Mouse (Mus musculus) embryonic facial prominence, embryonic 11.5 days (tissue): ENCODE measurements at regions not wholly inside any gene's neighbourhood (a gene's known extent, or its start where the extent isn't known, plus 50 kb on each side); places are given as distances from the start of the nearest gene placed in this dataset.
A peak's percentile ranks its signal among the peaks of the same experiment; 100 is the strongest.
"Not testable (repeated sequence)": the region's sequence is repeated elsewhere in the genome, so short reads cannot be mapped to it uniquely, and the experiment has no call there.

Experiments used
- ATAC-seq: fragments of 200-750 bp; cut with Nextera tagmentation; replicated peaks from 2 replicates; pipeline ENCODE4 v1.8.0; 2017; ENCODE audit warnings: low read depth; ENCODE audit not compliant: insufficient number of reproducible peaks, low FRiP score, low TSS enrichment
- DNase-seq: peaks from one replicate; pipeline ENCODE4 v3.0.0-alpha.2; 2015; ENCODE audit warnings: low spot score
- H3K27ac ChIP-seq: fragments of 300-500 bp; sonication (generic); replicated peaks from 2 replicates; pipeline ENCODE4 v1.5.1; 2014; ENCODE audit warnings: mild to moderate bottlenecking, low read depth, low read length, control low read depth
- H3K27me3 ChIP-seq: fragments of 300-500 bp; sonication (generic); 2 replicates; pipeline ENCODE4 v1.6.1; 2014; ENCODE audit warnings: mild to moderate bottlenecking, low read length, moderate library complexity, mixed read lengths; ENCODE audit not compliant: control insufficient read depth, insufficient read depth
- H3K36me3 ChIP-seq: fragments of 300-500 bp; sonication (generic); replicated peaks from 2 replicates; pipeline ENCODE4 v1.6.1; 2014; ENCODE audit warnings: low read depth, mild to moderate bottlenecking, low read length, moderate library complexity, mixed read lengths; ENCODE audit not compliant: control insufficient read depth, insufficient read depth
- H3K4me1 ChIP-seq: fragments of 300-500 bp; sonication (generic); 2 replicates; pipeline ENCODE4 v1.6.1; 2014; ENCODE audit warnings: low read length, mixed read lengths; ENCODE audit not compliant: control insufficient read depth, insufficient read depth
- H3K4me2 ChIP-seq: fragments of 300-500 bp; sonication (generic); 2 replicates; pipeline ENCODE4 v1.6.1; 2014; ENCODE audit warnings: low read depth, mild to moderate bottlenecking, control low read depth, low read length, moderate library complexity
- H3K4me3 ChIP-seq: fragments of 300-500 bp; sonication (generic); 2 replicates; pipeline ENCODE4 v1.5.1; 2014; ENCODE audit warnings: low read depth, low read length, control low read depth
- H3K9ac ChIP-seq: fragments of 300-500 bp; sonication (generic); replicated peaks from 2 replicates; pipeline ENCODE4 v1.6.1; 2014; ENCODE audit warnings: mild to moderate bottlenecking, control low read depth, low read length
- H3K9me3 ChIP-seq: fragments of 300-500 bp; sonication (generic); replicated peaks from 2 replicates; pipeline ENCODE4 v1.6.1; 2016; ENCODE audit warnings: mild to moderate bottlenecking, low read length, inconsistent platforms, mixed read lengths; ENCODE audit not compliant: control insufficient read depth
- WGBS: fragments of 180-500 bp; shearing (Covaris S2); extraction: QIAGEN DNeasy Blood & Tissue Kit; methylation state at CpG from one replicate; pipeline ENCODE4 v1.1.7; 2014; 5-methylcytosine and 5-hydroxymethylcytosine counted together

- Histone ChIP-seq H3K4me1 (no peaks in the 10 kb centered on the region), H3K4me2 (no peak overlapping the region), H3K9ac (no peak overlapping the region), H3K27me3 (no peaks in the 10 kb centered on the region), H3K9me3 (no peaks in the 10 kb centered on the region), H3K36me3 (no peaks in the 10 kb centered on the region), H3K27ac (no peak overlapping the region), H3K4me3 (no peak overlapping the region)
- 78% methylated on average over 5 of the region's 5 CpGs for WGBS
- ATAC-seq (no peak), DNase-seq (no peak)
Measured at GRCm38 (mm10) chr10:96406306-96406705, 210.5 kb upstream of the Btg1 start.

GRCm38 (mm10) chr10:96407846-96408245 lies 209.0 kb upstream of the Btg1 start:
- Histone ChIP-seq H3K4me3 (no peak overlapping the region), H3K36me3 (no peaks in the 10 kb centered on the region), H3K9ac (no peak overlapping the region), H3K4me1 (no peaks in the 10 kb centered on the region), H3K27me3 (no peaks in the 10 kb centered on the region), H3K27ac (no peak overlapping the region), H3K4me2 (no peak overlapping the region), H3K9me3 (no peaks in the 10 kb centered on the region)
- DNase-seq, result no peak
- no peak for ATAC-seq
- WGBS, result 83% methylated on average over 3 of the region's 3 CpGs

- H3K9me3 ChIP-seq, result no peaks in the 10 kb centered on the region
- H3K4me1 ChIP-seq, result no peaks in the 10 kb centered on the region
- ATAC-seq, result 0 out of 2 replicates have a peak, but pooled peaks have one; percentile 39
- 72% methylated on average over 2 of the region's 2 CpGs for WGBS
- H3K36me3 ChIP-seq, result no peaks in the 10 kb centered on the region
- no peak overlapping the region for H3K9ac ChIP-seq
- no peak overlapping the region for H3K27ac ChIP-seq
- H3K4me3 ChIP-seq, result no peak overlapping the region
- no peaks in the 10 kb centered on the region for H3K27me3 ChIP-seq
- DNase-seq, result no peak
- no peak overlapping the region for H3K4me2 ChIP-seq
Measured at GRCm38 (mm10) chr10:96408250-96408649, 208.6 kb upstream of the Btg1 start.

GRCm38 (mm10) chr10:96410028-96410427 lies 206.8 kb upstream of the Btg1 start:
- 90% methylated on average over 6 of the region's 6 CpGs for WGBS
- ATAC-seq (no peak), DNase-seq (no peak)
- Histone ChIP-seq H3K9ac (no peak overlapping the region), H3K27ac (no peak overlapping the region), H3K4me3 (no peak overlapping the region), H3K36me3 (no peaks in the 10 kb centered on the region), H3K4me2 (no peak overlapping the region), H3K27me3 (no peaks in the 10 kb centered on the region), H3K4me1 (no peaks in the 10 kb centered on the region), H3K9me3 (no peaks in the 10 kb centered on the region)

- whole genome bisulfite sequencing, result 92% methylated on average over 11 of the region's 11 CpGs
- DNase-seq, result no peak
- no peaks in the 10 kb centered on the region for H3K36me3 ChIP-seq
- H3K9ac ChIP-seq, result no peak overlapping the region
- ATAC-seq, result no peak
- no peaks in the 10 kb centered on the region for H3K9me3 ChIP-seq
- H3K27ac ChIP-seq, result no peak overlapping the region
- no peak overlapping the region for H3K4me3 ChIP-seq
- H3K4me2 ChIP-seq, result no peak overlapping the region
- no peaks in the 10 kb centered on the region for H3K4me1 ChIP-seq
- H3K27me3 ChIP-seq, result no peaks in the 10 kb centered on the region
Measured at GRCm38 (mm10) chr10:96414807-96415206, 202.0 kb upstream of the Btg1 start.

- H3K9ac ChIP-seq, H3K9me3 ChIP-seq, DNase-seq, H3K4me3 ChIP-seq, H3K27me3 ChIP-seq, H3K27ac ChIP-seq, ATAC-seq, H3K4me2 ChIP-seq, H3K36me3 ChIP-seq, H3K4me1 ChIP-seq: not testable (repeated sequence)
- 89% methylated on average over 2 of the region's 2 CpGs for WGBS
Measured at GRCm38 (mm10) chr10:96421506-96421905, 195.3 kb upstream of the Btg1 start.

GRCm38 (mm10) chr10:96427407-96427806 lies 189.4 kb upstream of the Btg1 start:
- Histone ChIP-seq H3K36me3 (no peaks in the 10 kb centered on the region), H3K4me1 (no peaks in the 10 kb centered on the region), H3K4me3 (no peak overlapping the region), H3K27ac (no peak overlapping the region), H3K9ac (no peak overlapping the region), H3K9me3 (no peaks in the 10 kb centered on the region), H3K27me3 (no peaks in the 10 kb centered on the region), H3K4me2 (no peak overlapping the region)
- no peak for ATAC-seq
- WGBS, result 87% methylated on average over 5 of the region's 5 CpGs
- no peak for DNase-seq

GRCm38 (mm10) chr10:96430142-96430541 lies 186.7 kb upstream of the Btg1 start:
- ATAC-seq, result no peak
- 68% methylated on average over 3 of the region's 3 CpGs for WGBS
- H3K4me1 ChIP-seq, result no peaks in the 10 kb centered on the region
- H3K4me2 ChIP-seq, result no peak overlapping the region
- H3K4me3 ChIP-seq, result no peak overlapping the region
- H3K36me3 ChIP-seq, result no peaks in the 10 kb centered on the region
- H3K27me3 ChIP-seq, result no peaks in the 10 kb centered on the region
- no peak overlapping the region for H3K9ac ChIP-seq
- H3K9me3 ChIP-seq, result no peaks in the 10 kb centered on the region
- DNase-seq, result no peak
- H3K27ac ChIP-seq, result no peak overlapping the region
